Mouse (Mus musculus) MEL (cell line): Measurements from ENCODE around the gene Ambra1. TPM values are rescaled to one million over a fixed set of nuclear protein-coding genes. Genes with fewer than 3 reads are reported as not detected.

Experiments
- DNase-seq: peaks from one replicate; pipeline ENCODE4 v3.0.0; 2011; ENCODE audit warnings: low read depth, low spot score
- H3K27ac ChIP-seq: 2 replicates; pipeline ENCODE4 v1.5.1; 2012; ENCODE audit warnings: low read depth, mild to moderate bottlenecking, control low read depth, low read length, moderate library complexity; ENCODE audit not compliant: control insufficient read depth
- H3K27me3 ChIP-seq, 2 experiments: fragments of 150-350 bp in 1 of 2; sonication (generic) in 1 of 2; 2 replicates each; pipeline ENCODE4 v1.6.1; 2012; ENCODE audit warnings: low read length in 2 of 2, mild to moderate bottlenecking in 2 of 2, improper control_type of control experiment in 1 of 2, moderate library complexity in 1 of 2; ENCODE audit not compliant: insufficient read depth in 2 of 2, control insufficient read depth in 1 of 2
- H3K36me3 ChIP-seq, 2 experiments: 2 replicates each; pipeline ENCODE4 v1.6.1; 2012 to 2014; ENCODE audit warnings: low read length in 2 of 2, improper control_type of control experiment in 1 of 2, inconsistent platforms in 1 of 2, mild to moderate bottlenecking in 1 of 2; ENCODE audit not compliant: insufficient read depth in 2 of 2, control insufficient read depth in 1 of 2
- H3K4me1 ChIP-seq, 2 experiments: fragments of 150-350 bp in 1 of 2; sonication (generic) in 1 of 2; 2 replicates each; pipeline ENCODE4 v1.6.1; 2012; ENCODE audit warnings: low read length in 2 of 2, improper control_type of control experiment in 1 of 2, mild to moderate bottlenecking in 1 of 2; ENCODE audit not compliant: insufficient read depth in 2 of 2, control insufficient read depth in 1 of 2
- H3K4me3 ChIP-seq, 2 experiments: fragments of 150-350 bp in 1 of 2; sonication (generic) in 1 of 2; 2 replicates each; pipeline ENCODE4 v1.5.1; 2012; ENCODE audit warnings: low read depth in 2 of 2, low read length in 2 of 2, mild to moderate bottlenecking in 2 of 2, moderate library complexity in 2 of 2, control low read depth in 1 of 2, improper control_type of control experiment in 1 of 2; ENCODE audit not compliant: control insufficient read depth in 1 of 2, insufficient read depth in 1 of 2
- H3K79me2 ChIP-seq: 2 replicates; pipeline ENCODE4 v1.6.1; 2012; ENCODE audit warnings: mild to moderate bottlenecking, low read length, moderate library complexity; ENCODE audit not compliant: control insufficient read depth, poor library complexity, insufficient read depth
- H3K9ac ChIP-seq: 2 replicates; pipeline ENCODE4 v1.6.1; 2012; ENCODE audit warnings: low read depth, mild to moderate bottlenecking, control low read depth, low read length, moderate library complexity; ENCODE audit not compliant: control insufficient read depth, poor library complexity, severe bottlenecking
- H3K9me3 ChIP-seq: fragments of 150-350 bp; sonication (generic); replicated peaks from 2 replicates; pipeline ENCODE4 v1.6.1; 2012; ENCODE audit warnings: mild to moderate bottlenecking, low read length, improper control_type of control experiment, moderate library complexity; ENCODE audit not compliant: insufficient read depth
- CHD2 ChIP-seq: IDR thresholded peaks from 2 replicates; pipeline ENCODE4 v1.6.1; 2011; ENCODE audit warnings: low read length, improper control_type of control experiment
- CTCF ChIP-seq, 3 experiments: IDR thresholded peaks in 2 of 3; conservative IDR thresholded peaks in 1 of 3; 2 replicates each; pipeline ENCODE4 v1.5.1; 2011 to 2012; ENCODE audit warnings: low read length in 3 of 3, low read depth in 2 of 3, mild to moderate bottlenecking in 2 of 3, improper control_type of control experiment in 1 of 3, inconsistent platforms in 1 of 3, mixed read lengths in 1 of 3, moderate library complexity in 1 of 3; ENCODE audit not compliant: control insufficient read depth in 1 of 3, insufficient read depth in 1 of 3, poor library complexity in 1 of 3, severe bottlenecking in 1 of 3
- E2F4 ChIP-seq: IDR thresholded peaks from 2 replicates; pipeline ENCODE4 v1.6.1; 2011; ENCODE audit warnings: low read depth, low read length, improper control_type of control experiment, borderline replicate concordance
- ELF1 ChIP-seq: IDR thresholded peaks from 2 replicates; pipeline ENCODE4 v1.6.1; 2014; ENCODE audit warnings: low read depth, mild to moderate bottlenecking, inconsistent platforms, low read length, improper control_type of control experiment, moderate library complexity
- ETS1 ChIP-seq: IDR thresholded peaks from 2 replicates; pipeline ENCODE4 v1.6.1; 2012; ENCODE audit warnings: low read depth, mild to moderate bottlenecking, inconsistent platforms, low read length, improper control_type of control experiment, moderate library complexity
- GABPA ChIP-seq: IDR thresholded peaks from 2 replicates; pipeline ENCODE4 v1.6.1; 2012; ENCODE audit warnings: low read depth, mild to moderate bottlenecking, inconsistent platforms, low read length, improper control_type of control experiment, moderate library complexity
- GATA1 ChIP-seq: IDR thresholded peaks from 2 replicates; pipeline ENCODE4 v1.6.1; 2011; ENCODE audit warnings: low read depth, low read length, improper control_type of control experiment
- HCFC1 ChIP-seq: IDR thresholded peaks from 2 replicates; pipeline ENCODE4 v1.6.1; 2012; ENCODE audit warnings: low read depth, mild to moderate bottlenecking, inconsistent platforms, low read length, improper control_type of control experiment, moderate library complexity
- JUND ChIP-seq: IDR thresholded peaks from 2 replicates; pipeline ENCODE4 v1.6.1; 2011; ENCODE audit warnings: low read depth, mild to moderate bottlenecking, improper control_type of control experiment, low read length
- KAT2A ChIP-seq: conservative IDR thresholded peaks from 2 replicates; pipeline ENCODE4 v1.6.1; 2012; ENCODE audit warnings: low read depth, low read length, improper control_type of control experiment, inconsistent platforms
- MAFK ChIP-seq: IDR thresholded peaks from 2 replicates; pipeline ENCODE4 v1.6.1; 2011; ENCODE audit warnings: low read depth, mild to moderate bottlenecking, low read length, improper control_type of control experiment, borderline replicate concordance
- MAX ChIP-seq: IDR thresholded peaks from 2 replicates; pipeline ENCODE4 v1.6.1; 2011; ENCODE audit warnings: low read length, improper control_type of control experiment
- MEF2A ChIP-seq: IDR thresholded peaks from 2 replicates; pipeline ENCODE4 v1.6.1; 2014; ENCODE audit warnings: low read depth, mild to moderate bottlenecking, inconsistent platforms, low read length, improper control_type of control experiment; ENCODE audit not compliant: poor library complexity, insufficient replicate concordance, severe bottlenecking; ENCODE audit errors: extremely low read depth
- MXI1 ChIP-seq: IDR thresholded peaks from 2 replicates; pipeline ENCODE4 v1.6.1; 2011; ENCODE audit warnings: mild to moderate bottlenecking, low read depth, low read length, improper control_type of control experiment
- MYB ChIP-seq: IDR thresholded peaks from 2 replicates; pipeline ENCODE4 v1.6.1; 2011; ENCODE audit warnings: mild to moderate bottlenecking, low read depth, low read length, improper control_type of control experiment
- MYC ChIP-seq: IDR thresholded peaks from 2 replicates; pipeline ENCODE4 v1.6.1; 2011; ENCODE audit warnings: low read depth, mild to moderate bottlenecking, low read length, improper control_type of control experiment, moderate library complexity
- NELFE ChIP-seq: IDR thresholded peaks from 2 replicates; pipeline ENCODE4 v1.6.1; 2011; ENCODE audit warnings: low read depth, low read length, improper control_type of control experiment
- NRF1 ChIP-seq: IDR thresholded peaks from 2 replicates; pipeline ENCODE4 v1.6.1; 2014; ENCODE audit warnings: low read depth, mild to moderate bottlenecking, inconsistent platforms, low read length, improper control_type of control experiment, moderate library complexity; ENCODE audit not compliant: poor library complexity, insufficient read depth, severe bottlenecking
- POLR2A ChIP-seq, 2 experiments: IDR thresholded peaks; 2 replicates each; pipeline ENCODE4 v1.6.1; 2011 to 2012; ENCODE audit warnings: low read length in 2 of 2, mild to moderate bottlenecking in 2 of 2, control low read depth in 1 of 2, improper control_type of control experiment in 1 of 2, low read depth in 1 of 2, moderate library complexity in 1 of 2; ENCODE audit not compliant: control insufficient read depth in 1 of 2, insufficient read depth in 1 of 2, poor library complexity in 1 of 2
- POLR2AphosphoS2 ChIP-seq: IDR thresholded peaks from 2 replicates; pipeline ENCODE4 v1.6.1; 2011; ENCODE audit warnings: low read length, improper control_type of control experiment
- POLR2AphosphoS5 ChIP-seq: IDR thresholded peaks from 2 replicates; pipeline ENCODE4 v1.6.1; 2012; ENCODE audit warnings: low read depth, borderline replicate concordance, mild to moderate bottlenecking, inconsistent platforms, low read length, moderate library complexity, mixed read lengths
- RCOR1 ChIP-seq: IDR thresholded peaks from 2 replicates; pipeline ENCODE4 v1.6.1; 2012; ENCODE audit warnings: low read depth, mild to moderate bottlenecking, inconsistent platforms, low read length, improper control_type of control experiment
- SIN3A ChIP-seq: IDR thresholded peaks from 2 replicates; pipeline ENCODE4 v1.6.1; 2012; ENCODE audit warnings: low read length, improper control_type of control experiment, inconsistent platforms
- SMC3 ChIP-seq: IDR thresholded peaks from 2 replicates; pipeline ENCODE4 v1.6.1; 2011; ENCODE audit warnings: low read depth, low read length, improper control_type of control experiment
- UBTF ChIP-seq: IDR thresholded peaks from 2 replicates; pipeline ENCODE4 v1.6.1; 2012; ENCODE audit warnings: low read depth, mild to moderate bottlenecking, inconsistent platforms, low read length, improper control_type of control experiment, moderate library complexity, borderline replicate concordance; ENCODE audit not compliant: insufficient read depth
- USF1 ChIP-seq: IDR thresholded peaks from 2 replicates; pipeline ENCODE4 v1.6.1; 2014; ENCODE audit warnings: low read depth, mild to moderate bottlenecking, inconsistent platforms, low read length, improper control_type of control experiment, moderate library complexity
- USF2 ChIP-seq, 2 experiments: IDR thresholded peaks; 2 replicates each; pipeline ENCODE4 v1.6.1; 2011 to 2012; ENCODE audit warnings: improper control_type of control experiment in 2 of 2, low read length in 2 of 2, borderline replicate concordance in 1 of 2, inconsistent platforms in 1 of 2, low read depth in 1 of 2, mild to moderate bottlenecking in 1 of 2; ENCODE audit not compliant: insufficient read depth in 1 of 2
- ZKSCAN1 ChIP-seq: IDR thresholded peaks from 2 replicates; pipeline ENCODE4 v1.6.1; 2012; ENCODE audit warnings: low read depth, mild to moderate bottlenecking, inconsistent platforms, low read length, improper control_type of control experiment, moderate library complexity
- ZMIZ1 ChIP-seq: IDR thresholded peaks from 2 replicates; pipeline ENCODE4 v1.6.1; 2012; ENCODE audit warnings: low read depth, mild to moderate bottlenecking, inconsistent platforms, low read length, improper control_type of control experiment, moderate library complexity
- polyA plus RNA-seq, 2 experiments: library from polyadenylated mRNA; stranded (reverse) in 1 of 2; unstranded in 1 of 2; fragments of >175 nt in 1 of 2; fragments of >200 nt in 1 of 2; gene quantifications; 2 replicates each; pipeline versions ENCODE4 v1.2.1 to v1.2.4; 2012; ENCODE audit warnings: low replicate concordance in 2 of 2, low read depth in 1 of 2; ENCODE audit not compliant: insufficient read length in 2 of 2, insufficient read depth in 1 of 2, missing spikeins in 1 of 2
- total RNA-seq: library from RNA; depleted of rRNA; stranded (reverse); fragments of 300-350 nt; gene quantifications from 2 replicates; pipeline ENCODE4 v1.2.3, GENCODE M21; 2012

The Ambra1 gene
- total and polyA plus RNA-seq, 3 experiments = 14.6 to 24.7 TPM; not detected in 1

DNA sequence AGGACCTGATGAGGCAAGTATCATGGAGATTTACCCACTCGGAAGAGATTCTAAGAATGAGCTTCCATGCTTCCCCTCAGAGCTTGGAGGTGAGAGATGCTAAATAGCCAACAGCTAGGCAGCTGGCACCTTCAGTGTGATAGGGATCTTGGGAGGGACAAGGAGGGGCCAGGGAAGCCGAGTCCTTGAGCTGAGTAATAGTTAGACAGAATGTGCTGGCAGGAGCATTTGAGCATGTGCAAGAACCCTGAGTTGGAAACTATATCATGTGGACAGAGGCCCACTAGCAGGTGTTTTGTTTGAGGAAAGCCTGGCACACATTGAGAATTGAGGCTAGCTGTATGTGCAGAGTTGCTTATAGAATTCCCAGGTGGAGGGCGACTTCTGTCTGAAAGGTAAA lies 182.7 kb downstream of the Ambra1 start:
- Histone ChIP-seq H3K27ac (peak overlapping the region; percentile 74), H3K27me3 (no peaks in the 10 kb centered on the region), H3K9ac (no peak overlapping the region), H3K79me2 (peaks cover 2% of the 10 kb centered on the region; the same call in 1 of the 2 replicates), H3K4me1 (peaks cover 42 to 53% of the 10 kb centered on the region in 2 experiments), H3K36me3 (peaks cover 9 to 52% of the 10 kb centered on the region in 2 experiments), H3K9me3 (no peaks in the 10 kb centered on the region), H3K4me3 (no peak overlapping the region)
- TF ChIP-seq CHD2 (no peak), NRF1 (peak; percentile 54; the same call in 1 of the 2 replicates), GATA1 (0 out of 2 replicates have a peak, but pooled peaks have one; percentile 24)
- peak; percentile 53 for DNase-seq

DNA sequence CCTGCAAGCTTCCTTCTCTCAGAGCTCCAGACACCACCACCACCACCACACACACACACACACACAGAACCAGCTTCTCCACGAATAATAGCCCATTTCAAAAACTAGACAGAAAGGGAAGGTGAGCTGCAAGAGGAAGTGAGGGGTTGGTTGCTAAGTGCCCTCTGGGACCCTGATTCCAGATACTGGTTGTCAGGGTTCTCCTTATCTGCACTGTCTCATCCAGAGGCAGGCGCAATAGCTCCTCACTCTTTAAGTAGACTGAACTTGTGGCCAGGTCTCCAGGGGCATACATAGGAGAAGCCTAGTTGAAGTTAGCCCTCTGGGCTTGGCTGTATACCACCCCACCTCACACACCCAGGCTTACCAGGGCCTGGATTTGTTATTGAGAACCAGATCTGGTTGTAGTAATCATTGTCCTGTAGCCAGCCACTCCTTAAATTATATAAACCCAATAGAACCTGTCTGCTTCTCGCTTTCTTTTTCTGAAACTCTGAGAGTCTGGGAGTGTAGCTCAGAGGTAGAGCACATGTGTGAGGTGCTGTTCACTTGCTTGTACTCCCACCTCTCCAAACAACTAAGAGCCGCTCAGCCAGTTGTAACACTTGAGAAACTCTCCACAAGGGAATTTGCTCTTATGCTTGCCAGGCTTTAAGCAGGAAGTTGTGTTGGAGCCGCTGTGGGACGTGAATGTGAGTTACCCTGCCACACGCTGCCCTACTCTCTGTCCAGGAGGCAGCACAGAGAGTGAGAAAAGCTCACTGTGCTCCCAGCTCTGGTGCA lies 183.6 kb downstream of the Ambra1 start:
- H3K36me3 ChIP-seq = peaks cover 8 to 52% of the 10 kb centered on the region in 2 experiments
- H3K4me1 ChIP-seq = peaks cover 42 to 53% of the 10 kb centered on the region in 2 experiments
- no peaks in the 10 kb centered on the region for H3K27me3 ChIP-seq
- H3K79me2 ChIP-seq = peaks cover 2% of the 10 kb centered on the region; the same call in 1 of the 2 replicates
- peak; percentile 85 for DNase-seq
- no peaks in the 10 kb centered on the region for H3K9me3 ChIP-seq
- no peak overlapping the region; a peak in 1 of 4 replicates for H3K4me3 ChIP-seq
- H3K9ac ChIP-seq = peak overlapping the region; percentile 24
- peak overlapping the region; percentile 74 for H3K27ac ChIP-seq
- TF ChIP-seq CTCF (IDR thresholded peaks at IDR 0.05 in 2 of 3, conservative IDR thresholded peaks at IDR 0.05 in 1 of 3; ENCODE audit: control insufficient read depth in 1 of 3, insufficient read depth in 1 of 3, low read depth in 2 of 3, low read length in 3 of 3, poor library complexity in 1 of 3, severe bottlenecking in 1 of 3) = no peak
- TF ChIP-seq RCOR1 = peak; percentile 59; the same call in 1 of the 2 replicates
- TF ChIP-seq MAFK = no peak
- TF ChIP-seq ELF1 = peak; percentile 42; the same call in 1 of the 2 replicates
- peak in 1 of 2 experiments; percentile 27; a peak in 1 of 4 replicates for TF ChIP-seq POLR2A (IDR thresholded peaks at IDR 0.05; ENCODE audit: control insufficient read depth in 1 of 2, insufficient read depth in 1 of 2, low read depth in 1 of 2, low read length in 2 of 2, poor library complexity in 1 of 2)
- no peak for TF ChIP-seq HCFC1
- TF ChIP-seq GATA1 = peak; percentile 88
- TF ChIP-seq USF1 = no peak
- TF ChIP-seq MEF2A = no peak
- TF ChIP-seq E2F4 = no peak
- no peak for TF ChIP-seq JUND
- no peak for TF ChIP-seq USF2 (IDR thresholded peaks at IDR 0.05; ENCODE audit: borderline replicate concordance in 1 of 2, insufficient read depth in 1 of 2, low read depth in 1 of 2, low read length in 2 of 2)
- no peak for TF ChIP-seq ZMIZ1
- TF ChIP-seq ETS1 = peak; percentile 47; the same call in 1 of the 2 replicates
- no peak for TF ChIP-seq MXI1
- TF ChIP-seq UBTF = no peak
- no peak for TF ChIP-seq POLR2AphosphoS5
- no peak for TF ChIP-seq MYC
- peak; percentile 70 for TF ChIP-seq SIN3A
- no peak for TF ChIP-seq GABPA
- TF ChIP-seq POLR2AphosphoS2 = no peak
- TF ChIP-seq SMC3 = no peak
- TF ChIP-seq ZKSCAN1 = no peak
- TF ChIP-seq MAX = no peak; the same call in 1 of the 2 replicates
- no peak for TF ChIP-seq NELFE
- TF ChIP-seq MYB = no peak
- TF ChIP-seq KAT2A = no peak
